Mouse (Mus musculus) liver, embryonic 15.5 days (tissue): ENCODE results near the gene Zfp622. TPM values are rescaled to one million over a fixed set of nuclear protein-coding genes. Genes with fewer than 3 reads are reported as not detected.

Source experiments
- ATAC-seq: fragments of 200-750 bp; cut with Nextera tagmentation; 2 replicates; pipeline ENCODE4 v1.8.0; 2017; ENCODE audit warnings: moderate number of reproducible peaks, mild to moderate bottlenecking, moderate library complexity; ENCODE audit not compliant: insufficient read depth
- H3K27ac ChIP-seq: fragments of 300-500 bp; sonication (generic); replicated peaks from 2 replicates; pipeline ENCODE4 v1.5.1; 2015; ENCODE audit warnings: mild to moderate bottlenecking, inconsistent platforms
- H3K27me3 ChIP-seq: fragments of 300-500 bp; sonication (generic); 2 replicates; pipeline ENCODE4 v1.6.1; 2015; ENCODE audit warnings: mild to moderate bottlenecking, inconsistent platforms
- H3K36me3 ChIP-seq: fragments of 300-500 bp; sonication (generic); replicated peaks from 2 replicates; pipeline ENCODE4 v1.6.1; 2015; ENCODE audit warnings: moderate library complexity, mild to moderate bottlenecking, inconsistent platforms
- H3K4me1 ChIP-seq: fragments of 300-500 bp; sonication (generic); replicated peaks from 2 replicates; pipeline ENCODE4 v1.6.1; 2015; ENCODE audit warnings: inconsistent platforms
- H3K4me2 ChIP-seq: fragments of 300-500 bp; sonication (generic); 2 replicates; pipeline ENCODE4 v1.6.1; 2015; ENCODE audit warnings: moderate library complexity, mild to moderate bottlenecking, inconsistent platforms
- H3K4me3 ChIP-seq: fragments of 300-500 bp; sonication (generic); replicated peaks from 2 replicates; pipeline ENCODE4 v1.5.1; 2015; ENCODE audit warnings: mild to moderate bottlenecking, inconsistent platforms
- H3K9ac ChIP-seq: fragments of 300-500 bp; sonication (generic); 2 replicates; pipeline ENCODE4 v1.6.1; 2015; ENCODE audit warnings: moderate library complexity, mild to moderate bottlenecking, inconsistent platforms
- H3K9me3 ChIP-seq: fragments of 300-500 bp; sonication (generic); replicated peaks from 2 replicates; pipeline ENCODE4 v1.6.1; 2016; ENCODE audit warnings: inconsistent platforms
- WGBS: fragments of 180-500 bp; shearing (Covaris S2); methylation state at CpG from one replicate; pipeline ENCODE4 v1.1.7; 2015; ENCODE audit warnings: mixed read lengths; ENCODE audit not compliant: insufficient replicate concordance; 5-methylcytosine and 5-hydroxymethylcytosine counted together
- polyA plus RNA-seq: library from polyadenylated mRNA; unstranded; fragments of >200 nt; fragmentation: Nextera tagmentation; extraction: Ambion mirVana; gene quantifications from 2 replicates; pipeline ENCODE4 v1.2.1, GENCODE M21; 2015

Zfp622 gene
- polyA plus RNA-seq, 1 experiment from 2014 or later, result 12.1 TPM

GRCm38 (mm10) chr15:25948257-25949223 lies 35.6 kb upstream of the Zfp622 start:
- Histone ChIP-seq H3K9me3 (no peaks in the 10 kb centered on the region), H3K27me3 (no peaks in the 10 kb centered on the region), H3K27ac (no peak overlapping the region), H3K4me2 (no peak overlapping the region), H3K9ac (no peak overlapping the region), H3K4me1 (no peaks in the 10 kb centered on the region), H3K4me3 (no peak overlapping the region), H3K36me3 (no peaks in the 10 kb centered on the region)
- WGBS, result 73% methylated on average over 26 of the region's 26 CpGs
- ATAC-seq, result no peak

GRCm38 (mm10) chr15:25949696-25950095 lies 34.5 kb upstream of the Zfp622 start:
- 69% methylated on average over 9 of the region's 9 CpGs for WGBS
- H3K27ac ChIP-seq, result no peak overlapping the region
- no peak for ATAC-seq
- no peaks in the 10 kb centered on the region for H3K36me3 ChIP-seq
- H3K4me1 ChIP-seq, result no peaks in the 10 kb centered on the region
- no peak overlapping the region for H3K9ac ChIP-seq
- no peaks in the 10 kb centered on the region for H3K27me3 ChIP-seq
- no peaks in the 10 kb centered on the region for H3K9me3 ChIP-seq
- H3K4me3 ChIP-seq, result no peak overlapping the region
- no peak overlapping the region for H3K4me2 ChIP-seq

- H3K9ac ChIP-seq, result no peak overlapping the region
- no peak overlapping the region for H3K4me2 ChIP-seq
- WGBS, result 62% methylated on average over 5 of the region's 5 CpGs
- H3K4me3 ChIP-seq, result no peak overlapping the region
- no peaks in the 10 kb centered on the region for H3K36me3 ChIP-seq
- H3K9me3 ChIP-seq, result no peaks in the 10 kb centered on the region
- no peaks in the 10 kb centered on the region for H3K27me3 ChIP-seq
- no peak overlapping the region for H3K27ac ChIP-seq
- ATAC-seq, result no peak
- H3K4me1 ChIP-seq, result no peaks in the 10 kb centered on the region
Observed at GRCm38 (mm10) chr15:25950584-25950983, 33.6 kb upstream of the Zfp622 start.

GRCm38 (mm10) chr15:25951037-25951436 lies 33.1 kb upstream of the Zfp622 start:
- no peak overlapping the region for H3K27ac ChIP-seq
- H3K9me3 ChIP-seq, result no peaks in the 10 kb centered on the region
- H3K4me2 ChIP-seq, result no peak overlapping the region
- WGBS, result 34% methylated on average over 4 of the region's 4 CpGs
- no peaks in the 10 kb centered on the region for H3K27me3 ChIP-seq
- no peak for ATAC-seq
- no peak overlapping the region for H3K4me3 ChIP-seq
- H3K4me1 ChIP-seq, result no peaks in the 10 kb centered on the region
- no peak overlapping the region for H3K9ac ChIP-seq
- no peaks in the 10 kb centered on the region for H3K36me3 ChIP-seq

GRCm38 (mm10) chr15:25956001-25956400 lies 28.2 kb upstream of the Zfp622 start:
- Histone ChIP-seq H3K9me3 (no peaks in the 10 kb centered on the region), H3K4me1 (no peaks in the 10 kb centered on the region), H3K9ac (no peak overlapping the region), H3K36me3 (no peaks in the 10 kb centered on the region), H3K4me3 (no peak overlapping the region), H3K27ac (no peak overlapping the region), H3K4me2 (no peak overlapping the region), H3K27me3 (no peaks in the 10 kb centered on the region)
- WGBS, result 63% methylated on average over 5 of the region's 5 CpGs
- ATAC-seq, result no peak

- 64% methylated on average over 11 of the region's 11 CpGs for WGBS
- no peak overlapping the region for H3K27ac ChIP-seq
- no peak overlapping the region for H3K4me2 ChIP-seq
- no peaks in the 10 kb centered on the region for H3K27me3 ChIP-seq
- H3K9me3 ChIP-seq, result no peaks in the 10 kb centered on the region
- no peak for ATAC-seq
- no peak overlapping the region for H3K9ac ChIP-seq
- no peaks in the 10 kb centered on the region for H3K36me3 ChIP-seq
- H3K4me3 ChIP-seq, result no peak overlapping the region
- H3K4me1 ChIP-seq, result no peaks in the 10 kb centered on the region
Observed at GRCm38 (mm10) chr15:25956422-25957117, 27.6 kb upstream of the Zfp622 start.

- Histone ChIP-seq H3K4me3 (no peak overlapping the region), H3K27ac (no peak overlapping the region), H3K4me2 (no peak overlapping the region), H3K36me3 (no peaks in the 10 kb centered on the region), H3K9me3 (no peaks in the 10 kb centered on the region), H3K9ac (no peak overlapping the region), H3K27me3 (no peaks in the 10 kb centered on the region), H3K4me1 (no peaks in the 10 kb centered on the region)
- WGBS, result 64% methylated on average over 10 of the region's 10 CpGs
- ATAC-seq, result no peak
Observed at GRCm38 (mm10) chr15:25957651-25958050, 26.5 kb upstream of the Zfp622 start.

- Histone ChIP-seq H3K27me3 (no peaks in the 10 kb centered on the region), H3K27ac (no peak overlapping the region), H3K36me3 (no peaks in the 10 kb centered on the region), H3K4me1 (no peaks in the 10 kb centered on the region), H3K9ac (no peak overlapping the region), H3K9me3 (no peaks in the 10 kb centered on the region), H3K4me3 (no peak overlapping the region), H3K4me2 (no peak overlapping the region)
- 40% methylated on average over 5 of the region's 5 CpGs for WGBS
- ATAC-seq, result no peak
Observed at GRCm38 (mm10) chr15:25959375-25959774, 24.8 kb upstream of the Zfp622 start.

- no peak overlapping the region for H3K9ac ChIP-seq
- H3K4me1 ChIP-seq, result no peaks in the 10 kb centered on the region
- 59% methylated on average over 5 of the region's 5 CpGs for WGBS
- H3K4me2 ChIP-seq, result no peak overlapping the region
- H3K36me3 ChIP-seq, result no peaks in the 10 kb centered on the region
- H3K27ac ChIP-seq, result no peak overlapping the region
- no peaks in the 10 kb centered on the region for H3K9me3 ChIP-seq
- ATAC-seq, result no peak
- no peak overlapping the region for H3K4me3 ChIP-seq
- no peaks in the 10 kb centered on the region for H3K27me3 ChIP-seq
Observed at GRCm38 (mm10) chr15:25960231-25960630, 23.9 kb upstream of the Zfp622 start.

GRCm38 (mm10) chr15:25966220-25966774 lies 17.9 kb upstream of the Zfp622 start:
- Histone ChIP-seq H3K9ac (no peak overlapping the region), H3K4me1 (no peaks in the 10 kb centered on the region), H3K4me3 (no peak overlapping the region), H3K36me3 (no peaks in the 10 kb centered on the region), H3K9me3 (no peaks in the 10 kb centered on the region), H3K27ac (no peak overlapping the region), H3K4me2 (no peak overlapping the region), H3K27me3 (no peaks in the 10 kb centered on the region)
- 35% methylated on average over 6 of the region's 6 CpGs for WGBS
- ATAC-seq, result no peak

GRCm38 (mm10) chr15:25971596-25971995 lies 12.6 kb upstream of the Zfp622 start:
- H3K27me3 ChIP-seq, result no peaks in the 10 kb centered on the region
- no peak overlapping the region for H3K4me2 ChIP-seq
- H3K4me3 ChIP-seq, result no peak overlapping the region
- WGBS, result 70% methylated on average over 9 of the region's 9 CpGs
- no peaks in the 10 kb centered on the region for H3K9me3 ChIP-seq
- no peak overlapping the region for H3K27ac ChIP-seq
- H3K4me1 ChIP-seq, result no peaks in the 10 kb centered on the region
- ATAC-seq, result no peak
- no peaks in the 10 kb centered on the region for H3K36me3 ChIP-seq
- no peak overlapping the region for H3K9ac ChIP-seq
